Mouse (Mus musculus): Measurements from ENCODE around the gene Prg2. TPM values are rescaled to one million over a fixed set of nuclear protein-coding genes. Genes with fewer than 3 reads are reported as not detected.
A peak's percentile ranks its signal among the peaks of the same experiment; 100 is the strongest.

Gene Prg2
- total and polyA plus RNA-seq, 2 experiments from 2014 or later: not detected

DNA sequence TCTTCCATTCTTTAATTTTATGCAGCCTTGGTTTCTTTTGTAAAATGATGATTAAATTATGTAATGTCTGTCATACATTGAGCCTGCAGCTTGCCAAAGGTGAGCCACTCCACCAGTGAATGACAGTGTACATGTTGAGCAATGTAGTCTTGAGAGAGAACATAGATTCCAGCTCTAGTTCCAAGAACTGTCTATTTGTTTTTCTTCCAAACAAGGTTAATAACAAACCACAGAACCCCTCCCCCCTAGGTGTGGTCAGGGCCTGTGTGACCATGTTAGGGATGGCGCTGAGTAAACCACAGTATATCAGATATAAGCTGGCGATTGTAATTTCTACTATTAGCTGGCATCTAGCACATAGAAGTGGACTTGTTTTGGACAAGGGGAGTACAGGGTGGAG, 16.1 kb downstream of the Prg2 start:
- no peaks in the 10 kb centered on the region for H3K36me3 ChIP-seq (ENCODE audit: insufficient read depth, low read length)
- 96% methylated on average over 2 of the region's 2 CpGs for WGBS
- no peaks in the 10 kb centered on the region for H3K4me1 ChIP-seq (ENCODE audit: insufficient read depth, low read length)
- H3K4me3 ChIP-seq (ENCODE audit: low read length): no peak overlapping the region
- no peaks in the 10 kb centered on the region for H3K27me3 ChIP-seq (ENCODE audit: insufficient read depth, low read length)
- H3K9me3 ChIP-seq (ENCODE audit: low read length): no peaks in the 10 kb centered on the region
- TF ChIP-seq CTCF (IDR thresholded peaks at IDR 0.05; ENCODE audit: low read depth): no peak
- ATAC-seq: no peak
- H3K27ac ChIP-seq: no peak overlapping the region
- H3K9ac ChIP-seq (replicated peaks; ENCODE audit: low read length): no peak overlapping the region
- no peak overlapping the region for H3K4me2 ChIP-seq (ENCODE audit: low read depth, low read length)
- DNase-seq (ENCODE audit: low spot score): no peak

DNA sequence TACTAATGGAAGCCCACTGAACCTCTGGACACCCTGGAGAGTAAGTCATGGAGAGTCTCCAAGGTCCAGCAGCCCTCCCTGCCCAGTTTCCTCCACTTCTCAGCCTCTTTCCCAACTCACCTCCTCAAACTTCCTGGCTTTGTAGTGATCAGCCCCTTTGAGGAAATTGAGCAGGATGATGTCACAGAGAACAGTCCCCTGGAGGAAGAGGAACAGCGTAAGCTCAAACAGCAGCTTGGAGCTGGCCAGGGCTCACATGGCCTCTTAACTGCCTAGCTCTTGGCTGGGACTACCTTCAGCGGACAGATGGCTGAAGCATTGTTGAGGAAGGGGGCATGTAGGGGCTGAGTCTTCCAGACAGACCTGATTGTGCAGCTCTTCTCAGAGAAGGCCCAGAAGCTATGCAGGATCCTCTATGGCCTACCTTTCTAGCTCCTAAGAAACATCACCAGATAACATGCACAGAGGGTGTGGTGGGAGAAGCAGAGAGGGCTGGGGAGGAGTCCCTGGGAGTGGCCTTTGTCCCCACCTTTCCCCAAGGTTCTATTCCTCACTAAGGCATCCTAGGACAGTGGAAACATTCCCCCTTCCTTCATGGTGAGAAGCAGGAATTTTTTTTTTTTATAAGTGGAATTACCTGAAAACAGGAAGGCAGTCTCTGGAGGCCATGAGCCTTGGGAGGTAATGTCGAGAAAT, 19.4 kb downstream of the Prg2 start:
- H3K4me1 ChIP-seq (ENCODE audit: insufficient read depth, low read length): no peaks in the 10 kb centered on the region
- TF ChIP-seq CTCF (IDR thresholded peaks at IDR 0.05; ENCODE audit: low read depth): no peak
- H3K27me3 ChIP-seq (ENCODE audit: insufficient read depth, low read length): no peaks in the 10 kb centered on the region
- no peaks in the 10 kb centered on the region for H3K36me3 ChIP-seq (ENCODE audit: insufficient read depth, low read length)
- no peak overlapping the region for H3K4me2 ChIP-seq (ENCODE audit: low read depth, low read length)
- 82% methylated on average over 3 of the region's 3 CpGs for WGBS
- no peak overlapping the region for H3K4me3 ChIP-seq (ENCODE audit: low read length)
- H3K9me3 ChIP-seq (ENCODE audit: low read length): no peaks in the 10 kb centered on the region
- DNase-seq (ENCODE audit: low spot score) (no peak), ATAC-seq (no peak)
- H3K27ac ChIP-seq: no peak overlapping the region
- no peak overlapping the region for H3K9ac ChIP-seq (replicated peaks; ENCODE audit: low read length)

DNA sequence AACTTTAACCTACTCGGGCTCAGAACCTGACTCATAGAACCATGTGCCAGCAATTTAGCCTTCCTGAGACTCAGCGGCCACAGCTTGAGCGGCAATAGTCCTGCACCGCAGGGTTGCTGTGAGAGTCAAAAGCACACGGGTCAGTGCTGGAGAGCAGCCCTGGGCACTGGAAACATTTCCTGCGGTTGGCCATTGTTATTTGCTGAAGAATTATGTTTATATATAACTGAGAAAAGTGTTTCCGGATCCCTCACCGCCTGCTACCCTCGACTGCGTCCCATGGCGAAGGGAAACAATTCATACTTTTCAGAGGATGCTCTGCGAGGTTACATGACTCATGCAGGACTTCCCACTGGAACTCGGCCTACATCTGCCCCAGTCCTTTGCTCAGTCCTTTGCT, 21.2 kb downstream of the Prg2 start:
- Histone ChIP-seq H3K4me1 (ENCODE audit: insufficient read depth, low read length) (no peaks in the 10 kb centered on the region), H3K9me3 (ENCODE audit: low read length) (no peaks in the 10 kb centered on the region), H3K4me2 (ENCODE audit: low read depth, low read length) (no peak overlapping the region), H3K27ac (no peak overlapping the region), H3K4me3 (ENCODE audit: low read length) (no peak overlapping the region), H3K36me3 (ENCODE audit: insufficient read depth, low read length) (no peaks in the 10 kb centered on the region), H3K27me3 (ENCODE audit: insufficient read depth, low read length) (no peaks in the 10 kb centered on the region), H3K9ac (replicated peaks; ENCODE audit: low read length) (no peak overlapping the region)
- TF ChIP-seq CTCF (IDR thresholded peaks at IDR 0.05; ENCODE audit: low read depth): no peak
- WGBS: 57% methylated on average over 13 of the region's 13 CpGs
- ATAC-seq (0 out of 2 replicates have a peak, but pooled peaks have one; percentile 14), DNase-seq (ENCODE audit: low spot score) (no peak)

DNA sequence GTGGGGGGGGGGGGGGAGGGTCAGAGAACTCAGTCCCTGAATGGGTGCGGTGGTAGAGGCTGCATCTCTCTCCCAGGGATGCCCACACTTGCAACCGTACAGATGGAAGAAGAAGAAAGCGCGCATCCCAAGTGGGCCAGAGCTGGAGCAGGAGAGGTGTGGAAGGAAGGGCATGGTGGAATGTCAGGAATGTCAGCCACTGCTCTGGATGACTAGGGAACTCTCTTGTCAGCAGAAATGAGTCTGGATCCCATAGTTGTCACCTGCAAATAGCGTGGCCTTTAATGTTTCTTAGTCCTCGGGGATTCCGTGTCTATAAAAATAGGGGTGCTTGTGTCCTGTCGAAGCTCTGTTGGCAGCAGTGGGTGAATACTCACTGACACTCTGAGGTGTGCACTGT, 22.3 kb downstream of the Prg2 start:
- no peaks in the 10 kb centered on the region for H3K4me1 ChIP-seq (ENCODE audit: insufficient read depth, low read length)
- no peak overlapping the region for H3K4me3 ChIP-seq (ENCODE audit: low read length)
- H3K36me3 ChIP-seq (ENCODE audit: insufficient read depth, low read length): no peaks in the 10 kb centered on the region
- ATAC-seq (no peak), DNase-seq (ENCODE audit: low spot score) (no peak)
- no peaks in the 10 kb centered on the region for H3K27me3 ChIP-seq (ENCODE audit: insufficient read depth, low read length)
- H3K27ac ChIP-seq: no peak overlapping the region
- WGBS: 85% methylated on average over 8 of the region's 8 CpGs
- no peak overlapping the region for H3K9ac ChIP-seq (replicated peaks; ENCODE audit: low read length)
- TF ChIP-seq CTCF (IDR thresholded peaks at IDR 0.05; ENCODE audit: low read depth): no peak
- no peak overlapping the region for H3K4me2 ChIP-seq (ENCODE audit: low read depth, low read length)
- no peaks in the 10 kb centered on the region for H3K9me3 ChIP-seq (ENCODE audit: low read length)

DNA sequence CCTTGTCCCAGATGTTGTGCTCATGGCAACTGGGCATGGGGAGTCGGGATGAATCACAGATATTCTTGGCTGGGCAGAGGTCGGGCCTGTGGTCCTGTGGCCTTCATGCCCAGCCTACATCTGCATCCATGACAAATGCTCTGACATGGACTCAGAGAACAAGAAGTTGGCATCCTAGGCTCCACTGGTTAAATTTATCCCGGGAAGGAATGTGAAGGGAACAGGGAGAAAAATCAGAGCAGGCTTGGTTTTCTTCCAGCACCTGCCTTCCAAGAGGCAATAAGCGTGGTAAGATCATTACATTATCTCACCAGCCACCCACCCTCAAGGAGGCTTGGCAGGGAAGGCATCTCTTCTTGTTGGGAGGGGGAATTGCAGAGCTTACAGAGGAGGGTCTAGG, 24.1 kb downstream of the Prg2 start:
- no peak for ATAC-seq
- no peaks in the 10 kb centered on the region for H3K4me1 ChIP-seq (ENCODE audit: insufficient read depth, low read length)
- H3K36me3 ChIP-seq (ENCODE audit: insufficient read depth, low read length): no peaks in the 10 kb centered on the region
- no peak for DNase-seq (ENCODE audit: low spot score)
- H3K9ac ChIP-seq (replicated peaks; ENCODE audit: low read length): no peak overlapping the region
- H3K27ac ChIP-seq: no peak overlapping the region
- H3K4me2 ChIP-seq (ENCODE audit: low read depth, low read length): no peak overlapping the region
- no peak overlapping the region for H3K4me3 ChIP-seq (ENCODE audit: low read length)
- TF ChIP-seq CTCF (IDR thresholded peaks at IDR 0.05; ENCODE audit: low read depth): no peak
- H3K9me3 ChIP-seq (ENCODE audit: low read length): no peaks in the 10 kb centered on the region
- H3K27me3 ChIP-seq (ENCODE audit: insufficient read depth, low read length): no peaks in the 10 kb centered on the region
- 86% methylated on average over 4 of the region's 4 CpGs for WGBS

DNA sequence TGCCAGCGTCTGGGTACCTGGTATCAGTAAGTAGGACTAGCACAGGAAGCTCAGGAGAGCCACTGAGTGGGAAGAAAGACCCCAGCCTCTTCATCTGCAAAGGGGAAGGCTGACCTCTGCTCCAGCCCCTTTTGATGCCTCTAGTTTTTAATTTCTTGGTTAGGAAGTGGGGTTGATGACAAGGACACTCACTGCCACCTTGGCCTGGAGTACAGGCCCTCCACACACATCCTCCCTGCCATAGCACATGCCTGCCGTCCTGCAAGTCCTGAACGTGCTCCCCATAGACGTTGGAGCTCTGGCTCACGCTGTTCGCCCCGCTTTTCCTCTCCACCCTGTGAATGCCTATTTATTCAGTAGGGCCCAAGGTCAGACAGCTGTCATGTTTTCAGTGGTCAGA, 26.3 kb downstream of the Prg2 start:
- Histone ChIP-seq H3K4me2 (ENCODE audit: low read depth, low read length) (no peak overlapping the region), H3K9ac (replicated peaks; ENCODE audit: low read length) (no peak overlapping the region), H3K27me3 (ENCODE audit: insufficient read depth, low read length) (no peaks in the 10 kb centered on the region), H3K27ac (no peak overlapping the region), H3K9me3 (ENCODE audit: low read length) (no peaks in the 10 kb centered on the region), H3K4me3 (ENCODE audit: low read length) (no peak overlapping the region), H3K36me3 (ENCODE audit: insufficient read depth, low read length) (no peaks in the 10 kb centered on the region), H3K4me1 (ENCODE audit: insufficient read depth, low read length) (no peaks in the 10 kb centered on the region)
- ATAC-seq (no peak), DNase-seq (ENCODE audit: low spot score) (no peak)
- TF ChIP-seq CTCF (IDR thresholded peaks at IDR 0.05; ENCODE audit: low read depth): no peak
- WGBS: 72% methylated on average over 7 of the region's 7 CpGs

DNA sequence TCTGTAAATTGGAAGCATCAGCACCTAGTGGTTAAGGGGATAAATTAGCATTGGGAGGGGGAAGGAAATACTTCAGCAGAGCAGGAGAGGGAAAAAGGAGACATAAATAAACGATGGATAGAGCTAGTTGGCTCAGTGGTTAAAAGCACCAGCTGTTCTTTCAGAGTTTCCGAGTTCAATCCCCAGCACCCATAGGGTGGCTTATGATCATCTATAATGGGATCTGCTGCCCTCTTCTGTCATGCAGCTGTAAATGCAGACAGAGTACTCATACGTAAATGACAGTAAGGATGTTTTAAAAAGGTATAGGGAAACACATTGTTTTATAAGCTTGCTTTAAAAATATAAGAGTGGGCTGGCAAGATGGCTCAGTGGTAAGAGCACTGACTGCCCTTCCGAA, 27.5 kb downstream of the Prg2 start:
- Histone ChIP-seq H3K27me3 (ENCODE audit: insufficient read depth, low read length) (no peaks in the 10 kb centered on the region), H3K9me3 (ENCODE audit: low read length) (no peaks in the 10 kb centered on the region), H3K36me3 (ENCODE audit: insufficient read depth, low read length) (no peaks in the 10 kb centered on the region), H3K4me1 (ENCODE audit: insufficient read depth, low read length) (no peaks in the 10 kb centered on the region), H3K4me2 (ENCODE audit: low read depth, low read length) (no peak overlapping the region), H3K9ac (replicated peaks; ENCODE audit: low read length) (no peak overlapping the region), H3K4me3 (ENCODE audit: low read length) (no peak overlapping the region), H3K27ac (no peak overlapping the region)
- WGBS: 19% methylated on average over 4 of the region's 4 CpGs
- ATAC-seq (no peak), DNase-seq (ENCODE audit: low spot score) (peak; percentile 43)
- TF ChIP-seq CTCF (IDR thresholded peaks at IDR 0.05; ENCODE audit: low read depth): peak; percentile 64
